Mouse (Mus musculus) thymus, postnatal 10 days (tissue): ENCODE measurements at regions not wholly inside any gene's neighbourhood (a gene's known extent, or its start where the extent isn't known, plus 50 kb on each side); places are given as distances from the start of the nearest gene placed in this dataset.
A peak's percentile ranks its signal among the peaks of the same experiment; 100 is the strongest.

Experiments
- DNase-seq, 2 experiments: peaks; one replicate each; pipeline ENCODE4 v3.0.0; 2021; ENCODE audit warnings: low spot score in 2 of 2

GRCm38 (mm10) chr6:50922235-50922634, 268.0 kb upstream of the Npvf start:
- no peak for DNase-seq

- DNase-seq, result no peak
Measured at GRCm38 (mm10) chr6:50924571-50924970, 270.3 kb upstream of the Npvf start.

DNA sequence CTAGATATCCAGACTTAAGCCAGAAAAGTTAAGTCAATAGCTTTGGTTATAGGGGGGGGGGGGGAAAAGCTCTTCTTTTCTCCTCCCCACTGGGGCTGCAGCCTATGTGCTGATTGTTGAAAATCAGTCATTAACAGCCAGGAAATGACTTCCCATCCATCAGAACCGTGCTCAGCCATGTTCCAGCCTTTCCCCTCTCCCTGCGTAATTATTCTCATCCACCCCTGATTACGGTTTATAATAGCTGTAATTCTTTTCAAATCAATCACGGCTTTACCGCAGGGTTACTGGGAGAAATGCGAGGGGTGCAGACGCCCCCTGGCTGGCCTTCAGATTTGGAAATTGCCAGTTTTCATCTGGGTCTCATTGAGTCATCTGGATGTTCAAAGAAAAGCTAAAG, 270.8 kb upstream of the Npvf start:
- DNase-seq, result no peak

DNA sequence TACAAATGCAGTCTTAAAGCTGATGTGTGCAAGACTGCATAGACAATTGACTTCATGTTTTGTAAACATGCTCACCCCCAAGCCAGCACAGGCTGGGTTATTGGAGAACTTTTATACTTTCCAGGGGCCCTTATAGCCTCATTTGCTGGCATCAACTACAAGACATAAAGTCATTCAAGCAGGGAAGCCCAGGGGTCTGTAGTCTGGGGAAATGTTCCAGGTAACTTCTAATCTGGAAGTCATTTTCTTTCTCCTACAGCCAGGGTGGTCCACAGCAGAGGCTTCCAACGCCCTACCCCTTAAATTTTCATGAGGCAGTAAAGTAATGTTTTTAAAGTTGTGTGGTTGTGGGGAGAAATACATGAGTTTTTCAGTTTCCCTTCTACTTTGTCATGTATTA, 272.1 kb upstream of the Npvf start:
- no peak for DNase-seq

- no peak for DNase-seq
Measured at GRCm38 (mm10) chr6:50929503-50929902, 275.3 kb upstream of the Npvf start.

- no peak for DNase-seq
Measured at GRCm38 (mm10) chr6:50933510-50933909, 279.3 kb upstream of the Npvf start.

- no peak for DNase-seq
Measured at GRCm38 (mm10) chr6:50934245-50934644, 280.0 kb upstream of the Npvf start.

DNA sequence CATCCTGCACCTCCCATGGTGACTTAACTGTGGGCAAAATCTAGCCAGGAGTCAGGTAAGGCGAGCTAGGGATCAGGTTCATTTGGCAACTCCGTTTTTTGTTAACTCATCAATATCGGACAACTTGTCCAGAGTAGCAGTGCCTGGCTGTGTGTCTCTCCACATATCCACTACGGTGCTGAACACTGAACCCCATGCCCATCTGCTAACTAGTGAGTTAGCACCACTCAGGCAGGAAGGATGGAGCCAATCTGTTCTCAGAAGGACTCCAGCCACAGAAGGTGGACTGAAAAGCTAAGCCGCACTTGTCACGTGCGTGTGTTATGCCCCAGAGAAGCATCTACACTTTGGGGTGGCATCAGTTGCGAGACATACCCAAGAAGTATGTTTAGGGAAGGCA, 282.1 kb upstream of the Npvf start:
- no peak for DNase-seq

DNA sequence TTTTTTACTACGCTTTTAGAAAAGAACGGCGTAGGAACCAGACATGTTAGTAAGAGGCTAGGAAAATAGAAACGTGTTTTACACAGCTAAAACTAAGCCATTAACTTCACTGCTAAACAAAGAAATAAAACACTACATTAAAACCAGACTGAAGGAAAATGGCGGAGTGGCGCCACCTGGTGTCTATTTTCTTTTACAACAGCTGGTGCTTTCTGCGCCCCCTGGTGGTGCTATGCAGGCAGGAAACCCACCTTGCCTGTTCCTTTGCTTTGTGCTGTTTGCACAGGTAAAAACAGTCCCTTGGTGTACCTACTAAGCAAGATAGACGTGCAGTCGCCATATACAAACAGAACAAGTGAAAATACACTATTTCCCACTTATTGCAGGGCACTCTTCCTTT, 282.9 kb upstream of the Npvf start:
- DNase-seq, result peak; percentile 5 to 68

- peak in 1 of 2 experiments; percentile 19 for DNase-seq
Measured at GRCm38 (mm10) chr6:50938879-50939278, 284.6 kb upstream of the Npvf start.

DNA sequence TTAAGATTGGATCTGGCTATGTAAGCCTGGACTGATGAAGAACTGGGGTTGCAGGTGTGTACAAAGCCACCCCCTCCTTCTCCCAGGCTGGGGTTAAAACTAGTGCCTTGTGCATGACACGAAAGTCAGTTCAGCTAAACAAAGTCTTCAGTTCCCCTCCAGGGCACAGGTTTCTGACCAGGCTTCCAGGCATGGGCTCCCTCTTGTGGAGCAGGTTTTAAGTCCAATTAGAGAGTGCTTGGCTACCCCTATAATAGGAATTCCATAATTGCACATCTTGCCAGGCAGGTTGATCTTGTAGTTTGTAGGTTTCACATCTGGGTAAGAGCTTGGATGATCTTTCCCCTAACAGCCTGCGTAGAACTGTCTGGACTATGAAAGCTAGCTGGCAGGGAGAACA, 285.2 kb upstream of the Npvf start:
- no peak for DNase-seq

DNA sequence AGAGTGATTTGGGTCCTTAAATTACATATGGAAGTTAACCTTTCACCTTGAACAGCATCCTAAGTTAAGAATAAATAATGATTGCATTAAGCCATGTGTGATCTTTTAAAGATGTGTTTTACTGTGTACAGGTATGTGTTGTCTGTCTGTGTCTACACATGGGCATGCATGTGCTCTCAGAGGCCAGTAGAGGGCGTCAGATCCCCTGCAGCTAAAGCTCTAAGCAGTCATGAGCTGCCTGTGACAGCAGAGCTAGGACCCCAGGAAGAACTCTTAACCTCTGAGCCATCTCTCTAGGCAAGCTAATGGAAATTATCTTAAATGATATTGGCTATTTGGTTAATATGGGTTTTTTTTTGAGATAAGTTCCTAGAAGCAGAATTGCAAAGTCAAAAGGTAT, 285.9 kb upstream of the Npvf start:
- DNase-seq, result no peak

- no peak for DNase-seq
Measured at GRCm38 (mm10) chr6:50940641-50941398, 286.6 kb upstream of the Npvf start.

DNA sequence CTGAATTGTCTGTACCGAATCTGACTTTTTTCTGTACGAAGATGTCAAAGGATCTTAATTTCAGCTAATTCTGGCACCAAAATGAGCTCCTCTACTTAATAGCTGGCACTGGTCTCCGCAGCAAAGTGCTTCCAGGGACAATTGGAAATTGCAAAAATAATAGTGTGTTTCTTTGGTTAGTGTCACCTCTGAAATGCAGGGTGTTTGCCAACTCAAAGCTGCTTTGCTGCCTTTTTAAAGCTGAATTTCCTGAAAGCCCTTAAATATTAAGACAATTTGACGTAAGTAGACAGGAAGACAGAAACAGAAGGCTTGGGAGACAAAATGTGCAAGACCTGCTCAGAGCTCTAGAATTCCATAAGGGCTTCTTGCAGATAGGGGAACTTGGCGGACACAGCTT, 288.5 kb upstream of the Npvf start:
- DNase-seq, result no peak

- DNase-seq, result no peak
Measured at GRCm38 (mm10) chr6:50948061-50948460, 293.8 kb upstream of the Npvf start.

- no peak for DNase-seq
Measured at GRCm38 (mm10) chr6:50949361-50949760, 295.1 kb upstream of the Npvf start.

- no peak for DNase-seq
Measured at GRCm38 (mm10) chr6:50949883-50950583, 295.8 kb upstream of the Npvf start.

DNA sequence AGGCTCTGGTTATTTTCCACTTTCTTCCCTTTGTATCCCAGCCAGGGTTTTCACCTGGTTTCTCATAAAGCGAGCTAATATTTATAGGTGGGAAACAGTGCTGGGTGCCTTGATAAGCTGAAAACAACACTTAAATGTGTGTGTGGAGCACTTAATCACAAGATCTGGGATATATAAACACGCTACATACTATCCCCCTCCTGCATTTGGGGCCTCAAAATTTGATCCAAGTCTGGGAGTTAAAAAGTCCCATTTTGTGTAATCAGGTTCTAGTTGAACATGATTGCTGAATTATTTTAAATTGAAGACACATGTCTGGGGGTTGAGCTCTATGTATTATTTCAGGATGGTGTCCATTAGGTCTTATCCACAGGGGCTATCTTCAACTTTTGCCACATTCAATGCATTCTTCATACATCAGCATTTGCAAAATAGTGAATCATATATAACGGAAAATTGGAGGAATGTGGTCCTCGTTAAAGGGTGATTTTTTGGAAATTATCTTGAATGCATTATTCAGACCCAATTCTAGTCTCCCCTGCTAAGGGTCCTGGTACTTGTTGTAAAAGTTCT, 303.2 kb upstream of the Npvf start:
- DNase-seq, result no peak

DNA sequence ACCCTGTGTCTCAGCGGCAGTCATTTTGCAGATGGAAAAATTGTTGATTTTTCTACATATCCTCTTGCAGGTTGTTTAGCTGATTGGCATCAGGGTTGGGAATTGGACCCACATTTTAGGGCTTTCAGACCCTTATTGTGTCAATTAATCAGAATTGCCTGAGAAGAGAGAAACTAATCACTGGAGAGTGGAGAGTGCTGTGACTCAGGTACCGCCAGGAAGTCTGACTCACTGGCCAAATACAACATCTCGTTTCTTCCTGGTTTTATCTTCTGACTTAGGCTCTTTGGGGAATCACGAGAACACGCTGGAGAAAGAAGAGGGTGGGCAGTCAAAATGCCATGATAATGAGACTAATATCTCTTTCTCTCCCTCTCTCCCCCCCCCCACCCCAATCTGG, 306.1 kb upstream of the Npvf start:
- no peak for DNase-seq

GRCm38 (mm10) chr6:50961592-50961991, 307.4 kb upstream of the Npvf start:
- no peak for DNase-seq

GRCm38 (mm10) chr6:50968546-50968945, 314.3 kb upstream of the Npvf start:
- no peak for DNase-seq

GRCm38 (mm10) chr6:50969341-50969740, 315.1 kb upstream of the Npvf start:
- DNase-seq, result no peak

DNA sequence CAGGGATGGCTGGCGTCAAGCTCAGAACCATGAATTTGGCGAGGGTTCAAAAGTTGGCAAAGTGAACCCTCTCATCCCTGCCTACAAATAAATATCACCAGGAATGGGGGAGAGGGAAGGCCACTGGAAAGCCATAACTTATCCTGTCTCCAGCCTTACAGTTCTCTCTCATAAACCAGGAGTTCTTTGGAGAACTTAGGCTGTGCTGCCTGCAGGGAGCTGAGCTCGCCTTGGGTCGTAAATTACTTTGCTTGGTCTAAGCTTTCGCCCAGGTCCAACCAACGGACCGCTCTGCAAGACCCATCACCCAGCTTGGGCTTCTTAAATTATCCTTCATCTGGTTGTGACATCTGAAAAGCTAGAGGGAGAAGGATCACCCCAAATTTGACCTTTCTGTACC, 315.8 kb upstream of the Npvf start:
- no peak for DNase-seq
